Mouse (Mus musculus) midbrain, embryonic 12.5 days (tissue): Measurements from ENCODE around the gene Fyn. TPM values are rescaled to one million over a fixed set of nuclear protein-coding genes. Genes with fewer than 3 reads are reported as not detected.

Experiments used
- ATAC-seq: fragments of 200-750 bp; cut with Nextera tagmentation; 2 replicates; pipeline ENCODE4 v1.8.0; 2017; ENCODE audit warnings: low read depth, moderate TSS enrichment, moderate library complexity; ENCODE audit not compliant: low FRiP score
- H3K27ac ChIP-seq: fragments of 300-500 bp; sonication (generic); replicated peaks from 2 replicates; pipeline ENCODE4 v1.5.1; 2016; ENCODE audit warnings: mild to moderate bottlenecking
- H3K27me3 ChIP-seq: fragments of 300-500 bp; sonication (generic); 2 replicates; pipeline ENCODE4 v1.6.1; 2016; ENCODE audit warnings: mild to moderate bottlenecking
- H3K36me3 ChIP-seq: fragments of 300-500 bp; sonication (generic); 2 replicates; pipeline ENCODE4 v1.6.1; 2016
- H3K4me1 ChIP-seq: fragments of 300-500 bp; sonication (generic); 2 replicates; pipeline ENCODE4 v1.6.1; 2016
- H3K4me2 ChIP-seq: fragments of 300-500 bp; sonication (generic); replicated peaks from 2 replicates; pipeline ENCODE4 v1.6.1; 2016; ENCODE audit warnings: mild to moderate bottlenecking, moderate library complexity
- H3K4me3 ChIP-seq: fragments of 300-500 bp; sonication (generic); 2 replicates; pipeline ENCODE4 v1.5.1; 2016; ENCODE audit warnings: mild to moderate bottlenecking
- H3K9ac ChIP-seq: fragments of 300-500 bp; sonication (generic); replicated peaks from 2 replicates; pipeline ENCODE4 v1.6.1; 2016; ENCODE audit warnings: mild to moderate bottlenecking, moderate library complexity
- H3K9me3 ChIP-seq: fragments of 300-500 bp; sonication (generic); 2 replicates; pipeline ENCODE4 v1.6.1; 2016; ENCODE audit warnings: mild to moderate bottlenecking
- WGBS: fragments of 180-500 bp; shearing (Covaris S2); methylation state at CpG from one replicate; pipeline ENCODE4 v1.1.7; 2016; 5-methylcytosine and 5-hydroxymethylcytosine counted together
- polyA plus RNA-seq: library from polyadenylated mRNA; unstranded; fragments of >200 nt; fragmentation: Nextera tagmentation; extraction: Ambion mirVana; gene quantifications from 2 replicates; pipeline ENCODE4 v1.2.1, GENCODE M21; 2016

Gene Fyn
- polyA plus RNA-seq, 1 experiment from 2014 or later: 52.7 TPM

DNA sequence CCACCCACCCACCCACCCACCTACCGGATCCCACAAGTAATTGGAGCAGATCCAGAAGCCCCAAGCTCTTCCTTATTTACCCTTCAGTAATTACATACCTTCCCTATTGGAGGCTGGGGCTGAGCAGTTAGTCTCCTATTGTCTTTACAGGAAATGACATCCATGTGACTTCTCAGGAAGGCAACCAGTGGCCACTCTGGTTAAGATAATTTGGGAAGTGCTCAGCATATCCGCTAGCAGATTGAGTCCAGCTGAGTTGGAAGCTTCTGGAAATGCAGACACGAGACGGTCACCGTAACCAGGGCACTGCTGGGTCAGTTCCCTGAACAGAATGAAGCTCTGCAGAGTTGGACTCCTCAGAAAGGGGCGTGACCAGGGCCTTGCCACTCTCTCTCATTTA is 82.4 kb downstream of the Fyn start:
- H3K4me2 ChIP-seq: no peak overlapping the region
- no peak overlapping the region for H3K27ac ChIP-seq
- peaks cover 26% of the 10 kb centered on the region for H3K4me1 ChIP-seq
- H3K27me3 ChIP-seq: no peaks in the 10 kb centered on the region
- no peak for ATAC-seq
- no peaks in the 10 kb centered on the region for H3K36me3 ChIP-seq
- no peaks in the 10 kb centered on the region for H3K9me3 ChIP-seq
- H3K9ac ChIP-seq: no peak overlapping the region
- H3K4me3 ChIP-seq: no peak overlapping the region
- 77% methylated on average over 6 of the region's 6 CpGs for WGBS

DNA sequence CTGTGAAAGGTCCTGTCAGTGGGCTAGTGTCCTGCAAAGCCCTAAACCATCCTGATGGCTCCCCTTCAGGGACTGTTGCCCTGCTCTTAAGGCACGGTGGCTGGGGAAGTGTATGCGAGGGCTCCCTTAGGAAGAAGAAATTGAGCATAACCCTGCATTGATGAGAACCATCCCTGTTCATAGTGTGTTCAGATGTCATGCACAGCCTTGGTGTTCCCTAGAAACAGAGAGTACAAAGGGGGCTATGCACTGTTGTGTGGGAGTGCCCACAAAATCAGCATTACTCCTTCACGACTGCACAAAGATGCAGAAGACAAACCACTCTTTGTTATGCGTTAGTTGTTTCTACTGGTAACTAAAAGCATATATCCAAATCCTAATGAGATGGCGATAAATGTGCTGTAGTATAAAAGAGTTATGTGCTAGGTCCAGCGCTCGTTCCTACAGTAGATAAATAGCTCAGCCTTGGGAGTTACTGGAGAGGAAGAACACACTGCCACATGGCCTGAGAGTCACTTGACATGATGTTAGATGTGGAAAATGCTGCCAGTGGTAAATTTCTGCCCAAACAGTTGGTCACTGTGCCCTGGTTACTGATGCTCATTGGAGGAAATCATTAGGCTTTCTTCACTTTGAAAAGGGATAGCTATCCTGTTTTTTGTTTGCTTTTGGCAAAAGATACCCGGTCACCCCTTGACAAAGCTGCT is 83.4 kb downstream of the Fyn start:
- H3K4me1 ChIP-seq: peaks cover 31% of the 10 kb centered on the region
- H3K36me3 ChIP-seq: no peaks in the 10 kb centered on the region
- no peak overlapping the region for H3K4me2 ChIP-seq
- WGBS: 81% methylated on average over 8 of the region's 8 CpGs
- H3K9ac ChIP-seq: no peak overlapping the region
- H3K27me3 ChIP-seq: no peaks in the 10 kb centered on the region
- no peak overlapping the region for H3K27ac ChIP-seq
- H3K4me3 ChIP-seq: no peak overlapping the region
- no peak for ATAC-seq
- H3K9me3 ChIP-seq: no peaks in the 10 kb centered on the region

DNA sequence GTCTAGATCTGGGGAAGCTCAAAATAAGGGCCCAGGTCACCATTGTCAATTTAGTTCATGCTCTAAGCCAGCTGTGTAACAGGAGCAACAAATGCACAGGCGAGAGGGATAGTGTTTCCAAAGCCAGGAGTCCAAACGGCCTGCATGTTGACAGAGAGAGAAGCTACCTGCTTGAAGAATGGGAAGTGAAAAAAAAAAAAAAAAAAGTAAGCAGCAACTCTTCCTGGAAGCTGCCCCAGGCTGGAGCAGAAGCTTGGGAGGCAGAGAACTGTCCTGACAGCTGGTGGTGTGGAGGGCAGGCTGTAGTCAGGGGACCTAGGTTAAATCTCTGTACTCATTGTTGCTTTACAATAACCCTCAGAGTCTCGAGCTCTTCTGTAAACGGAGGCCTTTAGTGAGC is 86.7 kb downstream of the Fyn start:
- H3K4me1 ChIP-seq: peaks cover 48% of the 10 kb centered on the region
- no peak for ATAC-seq
- no peaks in the 10 kb centered on the region for H3K27me3 ChIP-seq
- H3K4me2 ChIP-seq: no peak overlapping the region
- no peak overlapping the region for H3K9ac ChIP-seq
- no peak overlapping the region for H3K27ac ChIP-seq
- no peaks in the 10 kb centered on the region for H3K36me3 ChIP-seq
- H3K4me3 ChIP-seq: no peak overlapping the region
- 55% methylated on average over 4 of the region's 4 CpGs for WGBS
- H3K9me3 ChIP-seq: no peaks in the 10 kb centered on the region

DNA sequence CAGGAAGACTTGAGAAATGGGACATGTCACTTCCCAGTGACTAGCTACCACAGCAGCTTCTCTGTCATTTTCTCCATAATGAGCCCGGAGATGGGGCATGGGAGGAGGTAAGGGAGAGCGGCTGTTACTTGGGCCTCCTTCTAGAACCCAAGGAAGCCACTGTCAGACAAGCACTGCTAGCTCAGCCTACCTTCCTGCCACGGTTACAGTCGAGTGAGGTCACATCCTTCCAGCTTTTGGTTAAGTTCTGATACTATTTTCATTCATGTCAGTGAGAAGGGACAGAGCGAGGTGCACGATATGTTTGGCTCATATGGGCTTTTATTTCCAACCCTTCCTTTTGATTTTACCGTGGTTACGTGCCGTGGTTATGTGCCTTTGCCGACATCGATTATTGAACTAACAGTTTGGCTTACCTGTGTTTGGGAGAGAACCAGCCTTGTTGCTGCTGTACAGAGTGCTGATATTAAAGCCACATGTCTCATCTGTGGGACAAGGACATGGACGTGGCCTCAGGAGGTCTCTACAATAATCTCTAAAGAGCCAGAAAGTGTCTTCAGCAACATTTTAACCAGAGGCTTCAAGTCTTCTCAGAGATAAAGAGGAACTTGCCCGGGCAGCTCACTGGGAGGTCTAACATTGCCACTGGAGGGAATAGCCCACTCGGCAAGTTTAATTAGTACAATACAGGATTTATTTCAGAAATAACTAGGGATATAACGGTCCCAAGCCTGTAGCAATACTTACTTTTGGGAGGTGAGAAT is 87.4 kb downstream of the Fyn start:
- H3K4me2 ChIP-seq: no peak overlapping the region
- no peaks in the 10 kb centered on the region for H3K36me3 ChIP-seq
- 88% methylated on average over 15 of the region's 15 CpGs for WGBS
- H3K4me1 ChIP-seq: peaks cover 51% of the 10 kb centered on the region
- H3K27me3 ChIP-seq: no peaks in the 10 kb centered on the region
- ATAC-seq: no peak
- H3K4me3 ChIP-seq: no peak overlapping the region
- H3K9me3 ChIP-seq: no peaks in the 10 kb centered on the region
- H3K27ac ChIP-seq: no peak overlapping the region
- no peak overlapping the region for H3K9ac ChIP-seq

DNA sequence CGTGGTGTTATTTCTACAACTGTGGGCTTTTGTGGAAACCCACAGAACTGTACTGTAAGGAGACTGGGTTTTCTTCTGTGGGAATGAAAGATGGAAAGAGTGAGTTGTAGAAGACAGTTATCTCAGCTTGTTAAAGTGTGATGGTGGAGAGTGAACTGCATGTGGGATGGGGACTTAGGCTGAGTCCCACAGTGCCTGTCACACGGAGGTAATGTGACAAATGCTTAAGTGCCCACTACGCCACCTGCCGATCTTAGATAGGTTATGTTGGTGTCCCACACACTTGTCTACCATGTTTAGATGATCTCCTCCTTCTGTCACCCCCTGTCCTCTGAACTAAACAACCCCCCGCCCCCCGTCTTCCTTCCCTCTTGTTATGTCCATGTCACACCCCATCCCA is 88.1 kb downstream of the Fyn start:
- H3K4me3 ChIP-seq: no peak overlapping the region
- no peaks in the 10 kb centered on the region for H3K9me3 ChIP-seq
- H3K27me3 ChIP-seq: no peaks in the 10 kb centered on the region
- 92% methylated on average over 6 of the region's 6 CpGs for WGBS
- H3K27ac ChIP-seq: no peak overlapping the region
- H3K9ac ChIP-seq: no peak overlapping the region
- no peaks in the 10 kb centered on the region for H3K36me3 ChIP-seq
- peaks cover 52% of the 10 kb centered on the region for H3K4me1 ChIP-seq
- H3K4me2 ChIP-seq: no peak overlapping the region
- ATAC-seq: no peak

DNA sequence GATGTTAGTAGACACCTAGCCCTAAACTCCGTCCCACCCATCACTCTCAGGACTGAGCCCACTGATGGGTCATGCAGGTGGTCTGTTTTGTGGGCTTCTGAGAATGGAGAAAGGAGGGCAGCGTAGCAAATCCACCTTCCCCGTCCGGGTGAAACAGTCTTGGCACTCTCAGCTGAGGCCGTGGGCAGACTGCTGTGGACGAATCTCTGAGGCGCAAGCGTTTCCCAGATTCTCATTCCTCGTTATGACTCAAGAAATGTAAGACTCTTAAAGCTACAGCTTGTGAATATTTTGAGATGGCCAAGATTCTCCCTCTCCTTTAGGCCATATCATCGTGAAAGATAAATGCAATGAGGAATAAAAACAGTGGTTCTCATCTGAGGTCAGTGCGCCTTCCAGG is 88.6 kb downstream of the Fyn start:
- no peaks in the 10 kb centered on the region for H3K27me3 ChIP-seq
- H3K4me1 ChIP-seq: peaks cover 55% of the 10 kb centered on the region
- peak overlapping the region; percentile 40; the same call in 1 of the 2 replicates for H3K27ac ChIP-seq
- H3K9ac ChIP-seq: no peak overlapping the region
- H3K4me2 ChIP-seq: no peak overlapping the region
- H3K4me3 ChIP-seq: no peak overlapping the region
- H3K36me3 ChIP-seq: no peaks in the 10 kb centered on the region
- 91% methylated on average over 11 of the region's 11 CpGs for WGBS
- H3K9me3 ChIP-seq: no peaks in the 10 kb centered on the region
- ATAC-seq: no peak

DNA sequence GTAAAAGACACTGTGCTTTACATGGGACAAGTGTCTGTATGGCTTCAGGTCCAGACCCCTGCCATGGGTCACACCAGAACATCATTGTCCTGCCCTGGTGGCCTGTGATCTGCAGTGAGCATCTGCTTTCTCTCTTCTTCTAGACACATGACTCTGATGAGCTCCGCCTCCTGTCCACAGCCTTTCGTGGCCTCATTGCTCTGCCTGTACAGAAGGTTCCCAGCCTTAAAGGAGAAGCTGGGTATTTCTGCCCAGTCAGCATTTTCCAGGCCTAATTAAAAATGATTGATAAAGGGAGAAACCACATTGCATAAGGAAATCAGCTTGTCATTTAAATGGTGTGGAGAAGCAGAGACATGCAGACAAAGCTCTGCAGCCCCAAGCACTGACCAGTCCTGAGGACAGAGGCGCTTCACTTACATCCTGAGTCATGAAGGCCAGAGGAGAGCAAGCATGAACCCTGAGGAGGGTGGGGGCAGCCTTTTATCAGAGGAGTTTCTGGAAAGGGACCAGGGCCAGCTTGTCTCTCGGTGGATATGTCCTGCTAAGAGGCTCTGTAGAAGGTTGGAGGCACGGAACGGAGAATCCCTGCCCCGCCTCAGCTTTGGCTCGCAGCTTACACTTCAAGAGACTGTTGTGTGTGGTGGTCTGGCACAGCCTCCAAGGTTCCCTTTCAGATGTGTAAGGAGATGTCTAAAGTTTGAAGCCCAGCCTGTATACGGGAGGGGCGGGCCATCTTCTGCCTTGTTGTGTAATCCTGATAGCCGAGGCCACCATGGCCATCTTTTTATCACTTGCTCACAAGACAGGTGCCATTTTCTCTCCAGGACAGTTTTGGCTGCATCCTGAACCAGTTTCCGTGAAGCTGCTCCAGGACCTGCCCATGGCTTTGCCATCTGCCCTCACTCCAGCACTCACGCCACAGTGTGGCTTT is 90.4 kb downstream of the Fyn start:
- no peak overlapping the region for H3K9ac ChIP-seq
- peak; percentile 45; the same call in 1 of the 2 replicates for ATAC-seq
- peaks cover 69% of the 10 kb centered on the region for H3K4me1 ChIP-seq
- H3K36me3 ChIP-seq: no peaks in the 10 kb centered on the region
- no peaks in the 10 kb centered on the region for H3K9me3 ChIP-seq
- peak overlapping the region; percentile 31; the same call in 1 of the 2 replicates for H3K27ac ChIP-seq
- 70% methylated on average over 13 of the region's 13 CpGs for WGBS
- no peak overlapping the region for H3K4me3 ChIP-seq
- H3K27me3 ChIP-seq: no peaks in the 10 kb centered on the region
- no peak overlapping the region for H3K4me2 ChIP-seq

DNA sequence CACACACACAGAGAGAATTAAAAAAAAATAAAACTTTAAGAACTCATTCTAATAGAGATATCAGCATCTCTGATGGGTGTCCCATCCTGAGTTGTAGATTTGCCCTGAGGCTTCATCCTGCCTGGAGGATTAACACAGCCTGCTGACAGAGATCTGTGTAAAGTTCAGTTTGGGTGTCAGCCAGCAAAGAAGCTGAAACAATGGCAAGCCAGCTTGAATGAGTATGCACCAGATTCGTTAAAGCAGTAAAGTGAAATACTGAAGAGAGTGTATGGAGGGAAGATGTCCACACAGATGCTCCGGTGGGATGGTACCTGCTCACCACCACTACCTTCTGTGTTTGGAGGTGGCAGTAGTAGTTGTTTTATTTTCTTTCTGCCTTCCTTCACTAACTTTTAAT is 92.0 kb downstream of the Fyn start:
- Histone ChIP-seq H3K4me1 (peaks cover 69% of the 10 kb centered on the region), H3K27ac (no peak overlapping the region)
- WGBS: 64% methylated on average over 2 of the region's 2 CpGs

DNA sequence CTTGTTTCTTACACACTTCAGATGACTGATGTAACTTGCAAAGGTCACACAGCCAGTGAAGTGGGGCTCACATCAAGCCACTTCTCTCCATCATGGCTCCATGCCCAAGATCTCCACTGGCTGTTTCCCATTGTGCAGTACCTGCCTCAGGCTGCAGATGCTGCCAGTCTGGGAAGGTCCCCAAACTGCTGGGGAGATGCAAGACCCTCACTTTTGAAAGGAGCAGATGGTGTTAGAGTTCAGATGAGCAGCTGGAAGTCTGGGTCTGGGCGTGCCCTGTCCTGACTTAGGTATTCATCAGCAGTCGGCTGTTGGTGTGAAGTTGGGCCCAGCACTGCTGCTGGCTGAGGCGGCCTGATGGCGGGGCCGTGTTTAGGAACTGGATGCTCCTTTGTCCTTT is 93.3 kb downstream of the Fyn start:
- no peak overlapping the region for H3K4me3 ChIP-seq
- no peak overlapping the region for H3K9ac ChIP-seq
- 35% methylated on average over 5 of the region's 5 CpGs for WGBS
- no peaks in the 10 kb centered on the region for H3K27me3 ChIP-seq
- no peaks in the 10 kb centered on the region for H3K36me3 ChIP-seq
- no peaks in the 10 kb centered on the region for H3K9me3 ChIP-seq
- ATAC-seq: 0 out of 2 replicates have a peak, but pooled peaks have one; percentile 36
- peaks cover 66% of the 10 kb centered on the region for H3K4me1 ChIP-seq
- H3K27ac ChIP-seq: 0 out of 2 replicates have a peak overlapping the region, but pooled peaks have one; percentile 4
- H3K4me2 ChIP-seq: no peak overlapping the region

More for the DNA sequence above, 92.0 kb downstream of the Fyn start:
- no peaks in the 10 kb centered on the region for H3K27me3 ChIP-seq
- no peak for ATAC-seq
- H3K4me2 ChIP-seq: no peak overlapping the region
- no peaks in the 10 kb centered on the region for H3K9me3 ChIP-seq
- H3K9ac ChIP-seq: no peak overlapping the region
- H3K36me3 ChIP-seq: no peaks in the 10 kb centered on the region
- H3K4me3 ChIP-seq: no peak overlapping the region

DNA sequence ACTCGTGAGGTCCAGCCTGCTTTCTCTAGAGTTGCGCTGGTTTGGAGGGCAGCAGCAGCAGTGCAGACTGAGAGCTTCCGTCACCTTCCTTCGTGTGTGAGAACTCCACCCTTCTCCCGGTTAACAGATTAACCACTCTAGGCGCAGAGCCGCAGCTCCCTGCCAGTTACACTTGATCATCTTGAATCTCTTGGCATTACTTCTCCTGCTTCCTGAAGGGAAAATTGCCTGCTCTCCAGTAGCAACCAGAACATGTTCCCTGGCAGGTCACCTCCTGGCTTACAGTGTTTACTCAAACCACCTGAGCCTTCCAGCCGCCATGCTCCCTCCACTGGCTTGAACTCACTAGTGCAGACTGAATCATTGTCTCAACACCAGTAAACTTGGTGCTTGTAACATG is 94.1 kb downstream of the Fyn start:
- WGBS: 73% methylated on average over 8 of the region's 8 CpGs
- Histone ChIP-seq H3K4me2 (no peak overlapping the region), H3K9me3 (no peaks in the 10 kb centered on the region), H3K27me3 (no peaks in the 10 kb centered on the region), H3K36me3 (no peaks in the 10 kb centered on the region), H3K4me1 (peaks cover 60% of the 10 kb centered on the region), H3K27ac (peak overlapping the region; percentile 22; the same call in 1 of the 2 replicates), H3K9ac (no peak overlapping the region), H3K4me3 (no peak overlapping the region)
- no peak for ATAC-seq

DNA sequence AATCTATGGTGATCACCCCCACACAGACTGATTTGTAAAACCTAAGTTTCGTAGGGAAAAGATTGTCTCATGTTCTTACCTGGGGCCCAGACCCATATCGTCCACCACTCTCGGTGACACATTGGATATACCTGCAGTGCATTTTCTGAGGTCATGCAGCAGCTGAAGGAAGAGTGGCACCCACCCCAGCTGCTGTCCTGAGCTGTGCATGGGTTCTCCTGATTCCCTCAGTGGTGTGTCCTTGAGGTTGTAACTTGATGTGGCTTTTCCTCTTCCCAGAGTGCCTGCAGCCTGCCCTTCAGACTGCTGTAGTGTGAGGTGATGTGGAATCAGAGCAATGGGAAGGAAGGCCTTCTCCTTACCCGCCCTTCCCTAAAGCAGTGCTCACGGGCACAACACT is 95.7 kb downstream of the Fyn start:
- Histone ChIP-seq H3K27me3 (no peaks in the 10 kb centered on the region), H3K4me2 (no peak overlapping the region), H3K4me1 (peaks cover 43% of the 10 kb centered on the region), H3K9ac (no peak overlapping the region), H3K4me3 (no peak overlapping the region), H3K27ac (no peak overlapping the region), H3K36me3 (no peaks in the 10 kb centered on the region), H3K9me3 (no peaks in the 10 kb centered on the region)
- whole genome bisulfite sequencing: 94% methylated on average over 5 of the region's 5 CpGs
- no peak for ATAC-seq

DNA sequence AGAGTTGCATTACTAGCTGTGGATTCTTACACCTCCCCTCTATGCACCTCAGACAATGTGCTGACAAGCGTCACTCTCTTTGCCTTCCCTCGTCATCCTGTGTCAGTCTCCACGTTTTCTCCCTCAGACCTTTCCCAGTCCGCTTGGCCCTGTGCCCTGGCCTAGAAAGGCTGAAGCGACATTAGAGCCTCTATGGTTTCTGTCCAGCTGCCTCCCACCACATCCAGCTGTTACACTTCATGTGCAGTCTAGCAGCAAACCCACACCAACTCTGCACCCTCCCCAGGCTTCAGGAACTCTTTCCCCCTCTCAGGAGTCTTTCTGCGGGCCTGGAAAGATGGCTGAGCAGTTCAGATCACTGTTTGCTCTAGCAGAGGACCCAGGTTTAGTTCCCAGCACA is 98.7 kb downstream of the Fyn start:
- Histone ChIP-seq H3K4me1 (peaks cover 33% of the 10 kb centered on the region), H3K9ac (no peak overlapping the region), H3K9me3 (no peaks in the 10 kb centered on the region), H3K4me3 (no peak overlapping the region), H3K27me3 (no peaks in the 10 kb centered on the region), H3K4me2 (no peak overlapping the region), H3K36me3 (no peaks in the 10 kb centered on the region), H3K27ac (no peak overlapping the region)
- 87% methylated on average over 6 of the region's 6 CpGs for WGBS
- ATAC-seq: no peak
